Mouse (Mus musculus): Measurements from ENCODE around the gene Nol4l. TPM values are rescaled to one million over a fixed set of nuclear protein-coding genes. Genes with fewer than 3 reads are reported as not detected.

Nol4l gene
- polyA plus RNA-seq, 1 experiment from 2014 or later = 45.4 TPM

GRCm38 (mm10) chr2:153414607-153415006 is 115.2 kb downstream of the Nol4l start:
- WGBS = 30% methylated on average over 2 of the region's 2 CpGs
- Histone ChIP-seq H3K27ac (replicated peaks) (no peak overlapping the region), H3K27me3 (no peaks in the 10 kb centered on the region), H3K9ac (no peak overlapping the region), H3K9me3 (no peaks in the 10 kb centered on the region), H3K36me3 (peaks cover 89% of the 10 kb centered on the region), H3K4me2 (no peak overlapping the region), H3K4me3 (no peak overlapping the region), H3K4me1 (replicated peaks) (no peaks in the 10 kb centered on the region)
- no peak for ATAC-seq (ENCODE audit: low FRiP score, low read depth)

- no peak overlapping the region for H3K4me3 ChIP-seq
- no peaks in the 10 kb centered on the region for H3K9me3 ChIP-seq
- no peak overlapping the region for H3K9ac ChIP-seq
- no peaks in the 10 kb centered on the region for H3K4me1 ChIP-seq (replicated peaks)
- no peak overlapping the region for H3K27ac ChIP-seq (replicated peaks)
- no peaks in the 10 kb centered on the region for H3K27me3 ChIP-seq
- H3K36me3 ChIP-seq = peaks cover 89% of the 10 kb centered on the region
- WGBS = 68% methylated on average over 6 of the region's 6 CpGs
- H3K4me2 ChIP-seq = no peak overlapping the region
- ATAC-seq (ENCODE audit: low FRiP score, low read depth) = no peak
Observed at GRCm38 (mm10) chr2:153412563-153412962, 117.2 kb downstream of the Nol4l start.

- no peak for ATAC-seq (ENCODE audit: low FRiP score, low read depth)
- H3K27ac ChIP-seq (replicated peaks) = no peak overlapping the region
- no peaks in the 10 kb centered on the region for H3K4me1 ChIP-seq (replicated peaks)
- 67% methylated on average over 9 of the region's 9 CpGs for WGBS
- H3K4me3 ChIP-seq = no peak overlapping the region
- H3K36me3 ChIP-seq = peaks cover 85% of the 10 kb centered on the region
- no peaks in the 10 kb centered on the region for H3K9me3 ChIP-seq
- H3K27me3 ChIP-seq = no peaks in the 10 kb centered on the region
- H3K4me2 ChIP-seq = no peak overlapping the region
- H3K9ac ChIP-seq = no peak overlapping the region
Observed at GRCm38 (mm10) chr2:153411557-153411956, 118.2 kb downstream of the Nol4l start.

GRCm38 (mm10) chr2:153408971-153409370 is 120.8 kb downstream of the Nol4l start:
- no peak for ATAC-seq (ENCODE audit: low FRiP score, low read depth)
- no peak overlapping the region for H3K9ac ChIP-seq
- no peaks in the 10 kb centered on the region for H3K9me3 ChIP-seq
- H3K4me2 ChIP-seq = no peak overlapping the region
- no peak overlapping the region; the same call in 1 of the 2 replicates for H3K27ac ChIP-seq (replicated peaks)
- H3K4me1 ChIP-seq (replicated peaks) = no peaks in the 10 kb centered on the region
- H3K27me3 ChIP-seq = no peaks in the 10 kb centered on the region
- WGBS = 79% methylated on average over 3 of the region's 3 CpGs
- H3K4me3 ChIP-seq = no peak overlapping the region
- peaks cover 68% of the 10 kb centered on the region for H3K36me3 ChIP-seq

GRCm38 (mm10) chr2:153406882-153407281 is 122.9 kb downstream of the Nol4l start:
- Histone ChIP-seq H3K9ac (no peak overlapping the region), H3K27ac (replicated peaks) (peak overlapping the region; percentile 27; the same call in 1 of the 2 replicates), H3K4me1 (replicated peaks) (no peaks in the 10 kb centered on the region), H3K4me2 (no peak overlapping the region), H3K27me3 (no peaks in the 10 kb centered on the region), H3K9me3 (no peaks in the 10 kb centered on the region), H3K4me3 (no peak overlapping the region), H3K36me3 (peaks cover 58% of the 10 kb centered on the region)
- 75% methylated on average over 6 of the region's 6 CpGs for WGBS
- ATAC-seq (ENCODE audit: low FRiP score, low read depth) = no peak

- peaks cover 58% of the 10 kb centered on the region for H3K36me3 ChIP-seq
- H3K9me3 ChIP-seq = no peaks in the 10 kb centered on the region
- H3K4me3 ChIP-seq = no peak overlapping the region
- no peak for ATAC-seq (ENCODE audit: low FRiP score, low read depth)
- H3K4me1 ChIP-seq (replicated peaks) = no peaks in the 10 kb centered on the region
- no peaks in the 10 kb centered on the region for H3K27me3 ChIP-seq
- H3K27ac ChIP-seq (replicated peaks) = no peak overlapping the region
- 88% methylated on average over 3 of the region's 3 CpGs for WGBS
- H3K9ac ChIP-seq = no peak overlapping the region
- no peak overlapping the region for H3K4me2 ChIP-seq
Observed at GRCm38 (mm10) chr2:153404882-153405281, 124.9 kb downstream of the Nol4l start.

GRCm38 (mm10) chr2:153404062-153404461 is 125.7 kb downstream of the Nol4l start:
- 92% methylated on average over 3 of the region's 3 CpGs for WGBS
- Histone ChIP-seq H3K36me3 (peaks cover 58% of the 10 kb centered on the region), H3K9me3 (no peaks in the 10 kb centered on the region), H3K4me2 (no peak overlapping the region), H3K4me1 (replicated peaks) (no peaks in the 10 kb centered on the region), H3K9ac (no peak overlapping the region), H3K27ac (replicated peaks) (no peak overlapping the region), H3K4me3 (no peak overlapping the region), H3K27me3 (no peaks in the 10 kb centered on the region)
- no peak for ATAC-seq (ENCODE audit: low FRiP score, low read depth)

- no peak for ATAC-seq (ENCODE audit: low FRiP score, low read depth)
- peaks cover 80% of the 10 kb centered on the region for H3K36me3 ChIP-seq
- no peaks in the 10 kb centered on the region for H3K27me3 ChIP-seq
- H3K27ac ChIP-seq (replicated peaks) = no peak overlapping the region
- H3K4me2 ChIP-seq = no peak overlapping the region
- H3K4me1 ChIP-seq (replicated peaks) = no peaks in the 10 kb centered on the region
- H3K9ac ChIP-seq = no peak overlapping the region
- no peaks in the 10 kb centered on the region for H3K9me3 ChIP-seq
- H3K4me3 ChIP-seq = no peak overlapping the region
- WGBS = 75% methylated on average over 15 of the region's 15 CpGs
Observed at GRCm38 (mm10) chr2:153399166-153399565, 130.6 kb downstream of the Nol4l start.

- no peak overlapping the region for H3K4me3 ChIP-seq
- no peaks in the 10 kb centered on the region for H3K27me3 ChIP-seq
- ATAC-seq (ENCODE audit: low FRiP score, low read depth) = no peak
- no peak overlapping the region for H3K9ac ChIP-seq
- no peak overlapping the region for H3K4me2 ChIP-seq
- no peak overlapping the region for H3K27ac ChIP-seq (replicated peaks)
- 92% methylated on average over 11 of the region's 11 CpGs for WGBS
- peaks cover 92% of the 10 kb centered on the region for H3K36me3 ChIP-seq
- no peaks in the 10 kb centered on the region for H3K4me1 ChIP-seq (replicated peaks)
- no peaks in the 10 kb centered on the region for H3K9me3 ChIP-seq
Observed at GRCm38 (mm10) chr2:153397790-153398515, 131.8 kb downstream of the Nol4l start.

- H3K4me2 ChIP-seq = no peak overlapping the region
- no peak overlapping the region for H3K27ac ChIP-seq (replicated peaks)
- WGBS = 87% methylated on average over 10 of the region's 10 CpGs
- no peak overlapping the region for H3K4me3 ChIP-seq
- ATAC-seq (ENCODE audit: low FRiP score, low read depth) = no peak
- no peaks in the 10 kb centered on the region for H3K4me1 ChIP-seq (replicated peaks)
- H3K27me3 ChIP-seq = no peaks in the 10 kb centered on the region
- H3K36me3 ChIP-seq = peaks cover 67% of the 10 kb centered on the region
- no peaks in the 10 kb centered on the region for H3K9me3 ChIP-seq
- no peak overlapping the region for H3K9ac ChIP-seq
Observed at GRCm38 (mm10) chr2:153393045-153393444, 136.7 kb downstream of the Nol4l start.

- 89% methylated on average over 2 of the region's 2 CpGs for WGBS
- Histone ChIP-seq H3K4me3 (no peak overlapping the region), H3K9ac (no peak overlapping the region), H3K27me3 (no peaks in the 10 kb centered on the region), H3K9me3 (no peaks in the 10 kb centered on the region), H3K4me2 (no peak overlapping the region), H3K27ac (replicated peaks) (no peak overlapping the region), H3K36me3 (peaks cover 47% of the 10 kb centered on the region), H3K4me1 (replicated peaks) (no peaks in the 10 kb centered on the region)
- ATAC-seq (ENCODE audit: low FRiP score, low read depth) = no peak
Observed at GRCm38 (mm10) chr2:153389831-153390230, 139.9 kb downstream of the Nol4l start.

GRCm38 (mm10) chr2:153380479-153380878 is 149.3 kb downstream of the Nol4l start:
- Histone ChIP-seq H3K4me1 (replicated peaks) (peaks cover under 1% of the 10 kb centered on the region; the same call in 1 of the 2 replicates), H3K4me2 (no peak overlapping the region), H3K4me3 (no peak overlapping the region), H3K36me3 (peaks cover 20% of the 10 kb centered on the region), H3K9me3 (no peaks in the 10 kb centered on the region), H3K27me3 (no peaks in the 10 kb centered on the region), H3K27ac (replicated peaks) (no peak overlapping the region), H3K9ac (no peak overlapping the region)
- ATAC-seq (ENCODE audit: low FRiP score, low read depth) = no peak
- WGBS = 91% methylated on average over 1 of the region's 1 CpGs

- Histone ChIP-seq H3K36me3 (peaks cover 5% of the 10 kb centered on the region; the same call in 1 of the 2 replicates), H3K4me2 (no peak overlapping the region), H3K27ac (replicated peaks) (no peak overlapping the region; the same call in 1 of the 2 replicates), H3K4me1 (replicated peaks) (peaks cover 8% of the 10 kb centered on the region), H3K4me3 (no peak overlapping the region), H3K27me3 (no peaks in the 10 kb centered on the region), H3K9ac (no peak overlapping the region), H3K9me3 (no peaks in the 10 kb centered on the region)
- ATAC-seq (ENCODE audit: low FRiP score, low read depth) = no peak
- 52% methylated on average over 2 of the region's 2 CpGs for WGBS
Observed at GRCm38 (mm10) chr2:153375380-153375779, 154.4 kb downstream of the Nol4l start.
